Mouse (Mus musculus) myocyte (in vitro differentiated cells): ENCODE measurements around the gene Tbx19.

Source experiments
- E2F4 ChIP-seq: IDR thresholded peaks from one replicate; pipeline ENCODE4 v1.6.1; 2011; ENCODE audit warnings: mild to moderate bottlenecking, control low read depth, moderate library complexity; ENCODE audit not compliant: insufficient read depth
- MYOD1 ChIP-seq, 3 experiments: IDR thresholded peaks; one replicate each; pipeline ENCODE4 v1.6.1; 2011; ENCODE audit warnings: control low read depth in 2 of 3, low read depth in 2 of 3, mild to moderate bottlenecking in 2 of 3, moderate library complexity in 1 of 3; ENCODE audit not compliant: insufficient read length in 2 of 3, control insufficient read depth in 1 of 3
- POLR2A ChIP-seq: IDR thresholded peaks from one replicate; pipeline ENCODE4 v1.6.1; 2011; ENCODE audit warnings: low read depth, mild to moderate bottlenecking, control low read depth, moderate library complexity; ENCODE audit not compliant: insufficient read length
- REST ChIP-seq: IDR thresholded peaks from one replicate; pipeline ENCODE4 v1.6.1; 2011; ENCODE audit warnings: mild to moderate bottlenecking, control low read depth, moderate library complexity; ENCODE audit not compliant: insufficient read depth, insufficient read length
- TCF12 ChIP-seq: IDR thresholded peaks from one replicate; pipeline ENCODE4 v1.6.1; 2011; ENCODE audit warnings: mild to moderate bottlenecking, control low read depth; ENCODE audit not compliant: poor library complexity, insufficient read depth, severe bottlenecking
- USF1 ChIP-seq: IDR thresholded peaks from one replicate; pipeline ENCODE4 v1.6.1; 2011; ENCODE audit warnings: low read depth, mild to moderate bottlenecking, control low read depth, moderate library complexity

- TF ChIP-seq USF1 (no peak), POLR2A (no peak), TCF12 (no peak), E2F4 (no peak), MYOD1 (IDR thresholded peaks at IDR 0.05; ENCODE audit: control insufficient read depth in 1 of 3, insufficient read length in 2 of 3, low read depth in 2 of 3) (no peak), REST (no peak)
Measured at GRCm38 (mm10) chr1:165170157-165170556, 9.6 kb upstream of the Tbx19 start.
